Mouse (Mus musculus): ENCODE measurements around the gene Pde9a.

Pde9a gene

DNA sequence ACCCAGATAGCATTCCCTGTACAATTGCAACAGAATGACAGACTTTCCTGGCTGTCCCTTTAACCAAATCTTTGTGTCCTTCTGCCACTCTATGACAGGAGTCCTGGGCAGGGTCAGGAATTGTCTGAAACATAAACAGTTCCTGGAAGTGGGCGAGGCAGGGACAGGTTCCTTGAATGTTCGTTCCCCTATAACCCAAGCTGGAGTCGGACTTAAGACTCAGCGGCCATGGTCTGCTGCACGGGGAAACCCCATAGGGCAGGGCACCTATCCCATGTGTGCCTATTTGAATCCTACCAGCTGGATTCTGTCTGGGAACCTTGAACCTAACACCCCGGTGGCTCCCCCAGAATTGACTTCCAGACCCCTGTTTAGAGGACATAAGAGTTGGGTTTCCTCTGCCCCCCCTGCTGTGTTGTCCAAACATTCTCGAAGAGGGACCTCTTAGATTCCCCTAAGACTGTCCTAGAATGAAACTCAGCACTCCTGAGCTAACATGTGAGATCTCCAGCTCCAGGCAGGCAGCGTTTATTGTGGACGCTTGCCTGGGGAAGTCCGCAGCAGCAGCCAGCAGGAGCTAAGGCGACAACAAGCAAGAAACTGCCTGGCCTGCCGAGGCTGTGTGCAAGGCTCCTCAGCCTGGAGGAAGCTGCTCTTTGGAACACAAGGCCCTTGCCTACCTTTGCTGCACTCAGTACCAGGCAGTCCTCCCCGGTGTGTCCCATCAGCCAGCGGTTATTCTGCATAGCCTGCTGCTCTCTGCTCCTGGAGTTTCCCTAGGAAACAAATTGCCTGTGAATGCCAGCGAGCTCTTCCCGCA lies 48.2 kb downstream of the Pde9a start:
- H3K27me3 ChIP-seq (ENCODE audit: control insufficient read depth, insufficient read depth, low read length, poor library complexity, severe bottlenecking), result no peaks in the 10 kb centered on the region
- no peaks in the 10 kb centered on the region for H3K36me3 ChIP-seq (ENCODE audit: control insufficient read depth, insufficient read depth, low read length, poor library complexity, severe bottlenecking)
- DNase-seq (ENCODE audit: low read depth, low spot score), result no peak

DNA sequence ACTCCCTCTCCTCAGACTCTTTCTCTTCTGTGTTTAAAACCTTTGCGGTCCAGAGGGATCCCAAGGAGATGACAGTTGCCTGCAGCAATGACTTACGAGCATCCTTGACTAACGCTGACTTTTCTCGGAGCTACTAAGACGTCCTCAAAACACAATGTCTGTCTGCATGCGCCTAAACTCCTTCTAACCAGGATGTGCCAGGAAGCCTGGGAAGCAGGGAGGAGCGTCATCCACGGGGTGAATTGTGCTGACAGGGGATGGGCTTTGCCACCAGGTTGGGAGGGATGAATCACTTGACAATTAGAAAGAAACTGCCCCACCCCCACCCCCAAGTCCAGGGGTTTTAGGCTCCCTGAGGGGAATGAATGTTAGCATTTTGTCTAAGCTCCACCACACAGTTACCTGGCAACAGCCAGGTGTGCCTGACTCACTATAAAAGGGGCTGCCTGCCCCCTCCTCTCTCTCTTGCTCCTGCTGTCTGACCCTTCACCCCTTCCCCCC lies 48.9 kb downstream of the Pde9a start:
- DNase-seq (ENCODE audit: low read depth, low spot score), result no peak
- Histone ChIP-seq H3K36me3 (ENCODE audit: control insufficient read depth, insufficient read depth, low read length, poor library complexity, severe bottlenecking) (no peaks in the 10 kb centered on the region), H3K27me3 (ENCODE audit: control insufficient read depth, insufficient read depth, low read length, poor library complexity, severe bottlenecking) (no peaks in the 10 kb centered on the region)

DNA sequence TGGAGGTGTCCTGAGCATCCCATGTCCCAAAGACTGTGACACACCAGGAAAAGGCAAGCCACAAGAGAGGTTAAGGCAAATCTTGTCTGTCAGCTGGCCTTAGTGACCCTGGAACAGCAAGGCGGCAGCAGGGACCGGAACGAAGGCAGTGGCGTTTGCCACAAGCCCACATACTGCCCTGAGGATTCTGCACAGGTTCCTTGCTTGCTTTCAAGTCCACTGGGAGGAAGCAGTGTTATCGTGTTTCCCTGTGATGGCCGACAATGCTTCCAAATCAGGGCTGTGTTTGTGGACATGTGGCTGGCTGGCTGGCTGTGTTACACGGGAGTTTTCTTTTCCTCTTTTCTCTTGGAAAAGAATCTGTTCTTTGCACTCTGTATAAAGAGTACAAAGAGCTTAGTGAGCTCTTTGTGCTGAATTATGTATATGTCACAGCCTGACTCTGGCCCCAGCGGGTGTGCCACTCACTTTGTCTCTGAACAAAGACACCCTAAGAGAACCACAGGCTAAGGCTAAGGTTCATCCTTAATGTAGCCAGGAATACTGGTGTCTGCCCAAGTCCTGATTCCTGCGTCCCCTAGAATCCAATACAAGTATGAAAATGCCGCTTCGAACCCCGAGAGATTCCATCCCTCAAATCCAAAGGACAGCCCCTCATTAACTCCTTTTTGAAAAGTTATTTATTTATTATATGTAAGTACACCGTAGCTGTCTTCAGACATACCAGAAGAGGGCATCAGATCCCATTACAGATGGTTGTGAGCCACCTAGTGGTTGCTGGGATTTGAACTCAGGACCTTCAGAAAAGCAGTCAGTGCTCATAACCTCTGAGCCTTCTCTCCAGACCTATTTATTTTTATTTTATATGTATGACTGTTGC lies 50.2 kb downstream of the Pde9a start:
- Histone ChIP-seq H3K36me3 (ENCODE audit: control insufficient read depth, insufficient read depth, low read length, poor library complexity, severe bottlenecking) (no peaks in the 10 kb centered on the region), H3K27me3 (ENCODE audit: control insufficient read depth, insufficient read depth, low read length, poor library complexity, severe bottlenecking) (no peaks in the 10 kb centered on the region)
- DNase-seq (ENCODE audit: low read depth, low spot score), result no peak

DNA sequence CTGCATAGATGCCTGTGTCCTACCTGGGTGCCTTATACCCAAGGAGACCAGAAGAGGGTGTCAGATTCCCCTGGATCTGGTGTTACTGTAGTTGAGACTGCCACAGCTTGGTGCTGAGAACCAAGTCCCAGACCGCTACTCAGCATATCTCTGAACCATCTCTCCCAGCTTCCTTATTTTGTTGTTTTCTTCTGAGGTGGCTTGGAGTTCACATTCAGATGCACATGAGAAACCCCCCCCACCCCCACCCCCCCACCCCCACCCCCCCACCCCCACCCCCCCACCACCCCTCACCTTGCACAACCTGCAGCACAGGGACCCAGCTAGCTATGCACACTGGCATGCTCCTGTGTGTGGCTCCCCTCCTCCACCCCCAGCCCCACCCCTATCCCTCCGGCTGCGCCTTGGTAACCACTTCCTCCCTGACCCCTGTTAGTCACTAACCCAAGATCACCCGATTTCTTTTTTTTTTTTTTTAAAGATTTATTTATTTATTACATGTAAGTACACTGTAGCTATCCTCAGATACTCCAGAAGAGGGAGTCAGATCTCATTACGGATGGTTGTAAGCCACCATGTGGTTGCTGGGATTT lies 50.9 kb downstream of the Pde9a start:
- peak; percentile 41 for DNase-seq (ENCODE audit: low read depth, low spot score)
- H3K27me3 ChIP-seq (ENCODE audit: control insufficient read depth, insufficient read depth, low read length, poor library complexity, severe bottlenecking), result no peaks in the 10 kb centered on the region
- no peaks in the 10 kb centered on the region for H3K36me3 ChIP-seq (ENCODE audit: control insufficient read depth, insufficient read depth, low read length, poor library complexity, severe bottlenecking)

DNA sequence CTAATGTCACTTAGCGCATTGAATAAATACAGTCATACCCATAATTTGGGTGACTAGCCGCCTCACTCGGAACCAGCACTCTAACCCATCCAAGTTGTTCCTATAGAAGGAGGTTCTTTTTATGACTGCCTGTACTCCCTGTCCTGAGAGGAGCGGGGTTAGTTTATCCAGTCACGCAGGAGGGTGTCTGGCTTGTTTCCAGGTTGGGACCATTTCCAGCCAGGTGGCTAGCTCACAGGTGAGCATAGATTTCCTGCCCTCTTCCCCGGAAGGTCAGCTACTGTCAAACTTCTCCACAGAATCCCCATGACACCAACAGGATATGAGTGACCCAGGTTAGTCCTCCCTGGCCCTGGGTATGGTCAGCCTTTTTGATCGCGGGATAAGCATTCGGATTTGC lies 51.5 kb downstream of the Pde9a start:
- Histone ChIP-seq H3K27me3 (ENCODE audit: control insufficient read depth, insufficient read depth, low read length, poor library complexity, severe bottlenecking) (no peaks in the 10 kb centered on the region), H3K36me3 (ENCODE audit: control insufficient read depth, insufficient read depth, low read length, poor library complexity, severe bottlenecking) (no peaks in the 10 kb centered on the region)
- DNase-seq (ENCODE audit: low read depth, low spot score), result no peak

DNA sequence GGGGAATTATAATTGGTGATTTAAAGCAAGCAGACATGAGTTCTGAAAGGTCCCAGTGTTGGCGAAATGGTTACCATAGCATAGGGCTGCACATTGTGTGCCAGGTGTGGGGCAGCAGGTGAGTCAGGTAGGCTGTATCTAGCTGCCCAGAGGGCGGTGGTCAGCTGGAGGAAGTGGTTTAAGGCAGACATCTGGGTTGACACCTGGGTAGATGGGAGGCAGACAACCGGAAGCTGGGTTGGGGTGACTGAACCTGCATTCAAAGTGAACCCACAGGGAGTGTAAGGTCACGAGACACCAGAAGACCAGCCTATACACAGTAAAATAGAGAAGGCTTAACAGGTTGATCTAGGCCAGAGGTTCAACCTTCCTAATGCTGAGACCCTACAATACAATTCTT lies 54.0 kb downstream of the Pde9a start:
- peak; percentile 52 for DNase-seq (ENCODE audit: low read depth, low spot score)
- Histone ChIP-seq H3K36me3 (ENCODE audit: control insufficient read depth, insufficient read depth, low read length, poor library complexity, severe bottlenecking) (no peaks in the 10 kb centered on the region), H3K27me3 (ENCODE audit: control insufficient read depth, insufficient read depth, low read length, poor library complexity, severe bottlenecking) (no peaks in the 10 kb centered on the region)

DNA sequence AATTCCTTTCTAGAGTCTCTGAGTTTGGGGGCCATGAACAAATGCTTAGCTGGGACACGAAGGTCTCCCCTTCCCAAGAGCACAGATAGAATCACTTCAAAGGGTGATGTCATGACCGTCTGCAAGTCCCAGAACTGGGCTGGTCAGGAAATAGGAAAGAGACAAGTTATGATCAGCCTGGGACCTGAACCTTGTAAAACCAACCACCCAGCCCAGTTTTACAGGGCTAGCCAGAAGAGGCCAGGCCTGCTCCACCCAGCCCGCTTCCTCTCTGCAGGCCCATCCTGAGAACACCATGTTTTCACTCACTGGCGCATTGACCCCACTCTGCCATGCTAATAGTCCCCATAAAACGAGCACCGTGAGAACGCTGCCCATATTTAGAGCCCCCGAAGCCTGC lies 56.5 kb downstream of the Pde9a start:
- no peaks in the 10 kb centered on the region for H3K27me3 ChIP-seq (ENCODE audit: control insufficient read depth, insufficient read depth, low read length, poor library complexity, severe bottlenecking)
- no peak for DNase-seq (ENCODE audit: low read depth, low spot score)
- no peaks in the 10 kb centered on the region for H3K36me3 ChIP-seq (ENCODE audit: control insufficient read depth, insufficient read depth, low read length, poor library complexity, severe bottlenecking)

DNA sequence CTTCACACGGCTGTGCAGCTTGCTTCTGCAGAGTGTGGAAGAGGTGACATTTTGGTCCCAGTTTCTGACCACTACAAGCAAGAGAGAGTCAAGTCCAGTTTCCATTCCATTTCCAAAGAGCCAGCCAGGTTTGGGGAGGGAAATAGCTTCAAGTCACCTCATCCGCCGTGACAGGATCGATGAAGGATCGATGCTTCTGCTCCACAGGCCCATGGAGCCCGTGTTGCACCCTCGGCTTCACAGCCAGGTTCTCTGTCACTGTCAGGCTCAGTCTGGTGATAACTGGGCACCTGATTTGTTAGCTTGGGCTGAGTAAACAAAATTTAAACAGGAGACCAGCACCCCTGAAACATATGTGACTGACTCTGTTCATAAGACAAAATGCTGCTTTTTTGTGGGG lies 58.2 kb downstream of the Pde9a start:
- no peaks in the 10 kb centered on the region for H3K27me3 ChIP-seq (ENCODE audit: control insufficient read depth, insufficient read depth, low read length, poor library complexity, severe bottlenecking)
- H3K36me3 ChIP-seq (ENCODE audit: control insufficient read depth, insufficient read depth, low read length, poor library complexity, severe bottlenecking), result no peaks in the 10 kb centered on the region
- DNase-seq (ENCODE audit: low read depth, low spot score), result no peak

DNA sequence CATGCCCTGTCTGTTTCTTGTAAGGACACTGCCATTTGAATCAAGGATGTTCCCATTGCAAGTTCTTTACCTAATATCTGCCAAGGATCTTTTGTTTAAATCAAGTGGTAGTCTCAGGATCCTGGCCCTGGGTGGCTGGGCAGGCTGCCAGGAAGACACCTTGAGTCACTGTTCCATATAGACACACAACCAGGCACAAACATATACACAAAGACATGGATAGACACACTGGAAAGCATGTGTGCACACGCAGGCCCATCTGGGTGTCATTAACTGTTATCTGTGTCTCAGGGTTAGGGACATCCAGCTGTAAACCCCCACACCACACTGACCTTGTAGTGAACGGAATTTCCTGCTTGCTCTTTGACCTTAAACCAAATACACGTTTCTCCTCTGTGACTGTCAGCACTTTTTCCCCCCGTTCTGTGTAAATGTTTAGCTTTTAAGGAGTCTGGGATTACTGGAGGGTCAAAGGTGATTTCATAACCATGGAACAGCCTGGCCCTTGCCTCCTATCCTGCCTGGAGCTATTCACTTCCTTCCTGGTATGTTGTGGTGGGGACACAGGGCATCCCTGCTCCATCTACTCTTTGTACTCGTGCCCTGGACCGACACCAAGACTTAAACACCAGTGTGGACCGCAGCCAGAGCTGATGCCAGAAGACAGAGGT lies 59.2 kb downstream of the Pde9a start:
- H3K27me3 ChIP-seq (ENCODE audit: control insufficient read depth, insufficient read depth, low read length, poor library complexity, severe bottlenecking), result no peaks in the 10 kb centered on the region
- H3K36me3 ChIP-seq (ENCODE audit: control insufficient read depth, insufficient read depth, low read length, poor library complexity, severe bottlenecking), result no peaks in the 10 kb centered on the region
- no peak for DNase-seq (ENCODE audit: low read depth, low spot score)

DNA sequence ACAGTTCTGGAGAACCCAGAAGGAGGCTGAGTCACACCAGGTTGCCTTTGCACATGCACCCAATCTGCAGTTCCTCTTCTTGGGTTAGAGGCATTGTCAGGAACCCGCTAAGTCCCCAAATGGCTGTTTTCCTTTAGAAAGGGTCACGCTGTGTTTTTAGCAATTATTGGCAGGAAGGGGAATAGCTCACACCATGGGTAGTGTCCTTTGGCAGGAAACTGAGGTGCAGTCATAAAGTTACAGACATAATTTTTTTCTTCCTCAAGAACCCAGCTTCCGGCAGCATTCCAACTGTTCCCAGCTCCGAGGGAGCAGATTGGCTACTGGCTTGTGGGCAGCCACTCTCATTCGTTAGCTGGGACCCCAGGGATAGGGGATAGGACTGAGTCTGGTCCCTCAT lies 61.8 kb downstream of the Pde9a start:
- no peaks in the 10 kb centered on the region for H3K27me3 ChIP-seq (ENCODE audit: control insufficient read depth, insufficient read depth, low read length, poor library complexity, severe bottlenecking)
- no peak for DNase-seq (ENCODE audit: low read depth, low spot score)
- no peaks in the 10 kb centered on the region for H3K36me3 ChIP-seq (ENCODE audit: control insufficient read depth, insufficient read depth, low read length, poor library complexity, severe bottlenecking)

DNA sequence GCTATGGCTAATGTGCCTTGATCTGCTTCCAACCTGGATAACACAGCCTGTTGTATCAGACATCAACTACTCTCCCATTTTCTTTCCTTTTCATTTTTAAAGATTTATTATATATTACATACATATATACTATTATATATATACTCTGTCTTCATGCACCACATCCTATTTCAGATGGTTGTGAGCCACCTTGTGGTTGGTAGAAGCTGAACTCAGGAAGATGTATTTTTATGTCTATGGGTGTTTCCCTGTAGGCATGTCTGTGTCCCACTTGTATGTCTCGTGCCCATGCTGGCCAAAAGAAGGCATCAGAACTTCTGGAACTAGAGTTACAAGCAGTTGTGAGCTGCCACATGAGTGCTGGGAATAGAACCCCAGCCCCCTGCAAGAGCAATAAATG lies 62.5 kb downstream of the Pde9a start:
- Histone ChIP-seq H3K27me3 (ENCODE audit: control insufficient read depth, insufficient read depth, low read length, poor library complexity, severe bottlenecking) (no peaks in the 10 kb centered on the region), H3K36me3 (ENCODE audit: control insufficient read depth, insufficient read depth, low read length, poor library complexity, severe bottlenecking) (no peaks in the 10 kb centered on the region)
- peak; percentile 27 for DNase-seq (ENCODE audit: low read depth, low spot score)

DNA sequence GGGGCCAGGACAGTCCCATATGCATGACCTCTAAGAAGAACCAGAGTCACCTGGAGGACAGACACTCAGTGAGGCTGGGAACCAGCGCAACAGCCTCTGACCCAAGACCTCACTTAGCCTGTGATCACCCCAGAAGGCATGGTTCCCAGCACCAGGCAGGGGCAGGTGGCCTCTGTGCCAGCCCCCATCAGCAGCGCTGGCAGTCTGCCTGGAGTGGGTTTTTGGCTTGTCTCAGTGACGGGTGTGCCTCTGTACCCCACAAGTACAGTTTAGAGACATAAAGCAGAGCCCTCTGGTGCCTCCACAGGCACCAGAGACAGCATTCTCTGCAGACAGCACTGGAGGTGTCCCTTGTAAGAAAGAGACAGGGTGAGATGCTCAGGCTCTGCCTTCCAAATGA lies 64.2 kb downstream of the Pde9a start:
- DNase-seq (ENCODE audit: low read depth, low spot score), result no peak
- H3K36me3 ChIP-seq (ENCODE audit: control insufficient read depth, insufficient read depth, low read length, poor library complexity, severe bottlenecking), result no peaks in the 10 kb centered on the region
- H3K27me3 ChIP-seq (ENCODE audit: control insufficient read depth, insufficient read depth, low read length, poor library complexity, severe bottlenecking), result no peaks in the 10 kb centered on the region

DNA sequence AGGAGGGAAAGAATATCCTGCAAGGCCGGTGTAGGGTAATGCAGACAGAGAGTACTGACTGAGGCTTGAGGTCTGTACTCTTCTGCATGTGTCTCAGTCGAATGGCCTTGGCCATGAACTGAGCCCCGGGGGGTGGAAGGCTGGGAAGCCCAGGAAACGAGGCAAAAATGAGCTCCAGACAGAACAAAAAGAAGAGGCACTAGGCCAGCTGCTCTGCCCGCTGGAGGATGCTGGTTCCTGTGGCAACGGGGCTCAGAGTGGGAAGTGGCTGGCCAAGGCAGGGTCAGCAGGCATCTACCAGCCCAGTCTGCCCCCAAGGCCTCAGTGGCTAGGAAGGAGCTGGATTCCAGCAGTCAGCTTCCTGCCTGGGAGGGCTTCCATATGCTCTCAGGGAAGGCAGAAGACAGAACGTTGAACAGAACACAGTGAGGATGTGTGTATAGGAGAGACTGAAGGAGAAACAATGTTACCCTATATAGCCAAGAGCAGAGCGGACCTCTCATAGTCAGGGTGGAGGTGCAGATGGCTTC lies 65.2 kb downstream of the Pde9a start:
- Histone ChIP-seq H3K27me3 (ENCODE audit: control insufficient read depth, insufficient read depth, low read length, poor library complexity, severe bottlenecking) (no peaks in the 10 kb centered on the region), H3K36me3 (ENCODE audit: control insufficient read depth, insufficient read depth, low read length, poor library complexity, severe bottlenecking) (no peaks in the 10 kb centered on the region)
- DNase-seq (ENCODE audit: low read depth, low spot score), result no peak

DNA sequence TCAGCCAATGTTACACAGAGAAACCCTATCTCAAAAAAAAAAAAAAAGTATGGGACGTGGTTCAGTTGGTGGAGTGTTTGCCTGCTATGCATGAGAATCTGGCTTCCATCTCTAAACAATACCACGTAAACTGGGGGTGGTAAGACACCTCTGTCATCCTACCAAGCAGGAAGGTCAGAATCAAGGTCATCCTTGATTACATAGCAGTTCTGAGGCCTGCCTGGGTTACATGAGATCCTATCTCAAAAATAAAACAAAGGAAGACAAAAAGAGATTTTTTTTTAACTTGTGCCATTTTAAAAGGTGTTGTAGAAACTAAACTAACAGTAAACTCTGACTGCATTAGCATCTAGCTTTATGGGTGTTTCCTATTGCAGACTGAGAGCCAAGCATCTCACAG lies 66.8 kb downstream of the Pde9a start:
- Histone ChIP-seq H3K36me3 (ENCODE audit: control insufficient read depth, insufficient read depth, low read length, poor library complexity, severe bottlenecking) (no peaks in the 10 kb centered on the region), H3K27me3 (ENCODE audit: control insufficient read depth, insufficient read depth, low read length, poor library complexity, severe bottlenecking) (no peaks in the 10 kb centered on the region)
- no peak for DNase-seq (ENCODE audit: low read depth, low spot score)

All from splenic B cell, adult 2 months (primary cell).